Mouse (Mus musculus) midbrain, embryonic 12.5 days (tissue): ENCODE results near the gene Pde8a. TPM values are rescaled to one million over a fixed set of nuclear protein-coding genes. Genes with fewer than 3 reads are reported as not detected.
A peak's percentile ranks its signal among the peaks of the same experiment; 100 is the strongest.

ENCODE experiments used
- ATAC-seq: fragments of 200-750 bp; cut with Nextera tagmentation; 2 replicates; pipeline ENCODE4 v1.8.0; 2017; ENCODE audit warnings: low read depth, moderate TSS enrichment, moderate library complexity; ENCODE audit not compliant: low FRiP score
- H3K27ac ChIP-seq: fragments of 300-500 bp; sonication (generic); replicated peaks from 2 replicates; pipeline ENCODE4 v1.5.1; 2016; ENCODE audit warnings: mild to moderate bottlenecking
- H3K27me3 ChIP-seq: fragments of 300-500 bp; sonication (generic); 2 replicates; pipeline ENCODE4 v1.6.1; 2016; ENCODE audit warnings: mild to moderate bottlenecking
- H3K36me3 ChIP-seq: fragments of 300-500 bp; sonication (generic); 2 replicates; pipeline ENCODE4 v1.6.1; 2016
- H3K4me1 ChIP-seq: fragments of 300-500 bp; sonication (generic); 2 replicates; pipeline ENCODE4 v1.6.1; 2016
- H3K4me2 ChIP-seq: fragments of 300-500 bp; sonication (generic); replicated peaks from 2 replicates; pipeline ENCODE4 v1.6.1; 2016; ENCODE audit warnings: mild to moderate bottlenecking, moderate library complexity
- H3K4me3 ChIP-seq: fragments of 300-500 bp; sonication (generic); 2 replicates; pipeline ENCODE4 v1.5.1; 2016; ENCODE audit warnings: mild to moderate bottlenecking
- H3K9ac ChIP-seq: fragments of 300-500 bp; sonication (generic); replicated peaks from 2 replicates; pipeline ENCODE4 v1.6.1; 2016; ENCODE audit warnings: mild to moderate bottlenecking, moderate library complexity
- H3K9me3 ChIP-seq: fragments of 300-500 bp; sonication (generic); 2 replicates; pipeline ENCODE4 v1.6.1; 2016; ENCODE audit warnings: mild to moderate bottlenecking
- WGBS: fragments of 180-500 bp; shearing (Covaris S2); methylation state at CpG from one replicate; pipeline ENCODE4 v1.1.7; 2016; 5-methylcytosine and 5-hydroxymethylcytosine counted together
- polyA plus RNA-seq: library from polyadenylated mRNA; unstranded; fragments of >200 nt; fragmentation: Nextera tagmentation; extraction: Ambion mirVana; gene quantifications from 2 replicates; pipeline ENCODE4 v1.2.1, GENCODE M21; 2016

Gene Pde8a
- polyA plus RNA-seq, 1 experiment from 2014 or later, result 2.9 TPM

DNA sequence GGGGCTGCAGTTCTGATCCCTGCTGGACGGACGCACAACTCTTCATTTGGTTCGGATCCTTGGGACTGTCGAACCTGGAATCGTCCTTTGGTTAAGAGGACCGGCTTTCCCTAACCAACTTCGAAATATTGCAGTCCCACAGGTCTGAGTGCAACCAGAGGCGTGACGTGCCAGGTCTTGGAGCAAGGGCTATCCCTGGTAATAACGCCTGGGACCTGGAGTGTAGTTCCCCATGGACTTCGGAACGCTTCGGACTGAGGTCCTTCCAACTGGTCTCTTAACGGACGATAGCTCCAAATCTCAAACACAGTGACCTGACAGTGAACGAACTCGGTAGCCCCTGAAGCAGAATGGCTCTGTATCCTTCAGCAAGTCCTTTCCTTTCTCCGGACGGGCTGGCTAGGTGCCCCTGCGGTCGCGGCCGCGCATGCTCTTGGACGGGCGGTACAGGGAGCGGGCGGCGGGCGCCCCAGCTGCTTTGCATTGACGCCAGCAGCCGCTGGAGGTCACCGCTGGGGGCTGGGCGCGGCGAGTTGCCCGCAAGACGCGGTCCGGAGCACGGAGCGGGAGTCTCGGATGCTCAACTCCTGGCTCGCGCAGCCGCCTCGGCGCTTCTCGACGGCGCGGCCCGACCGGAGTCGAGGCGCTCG is 574 bp upstream of the Pde8a start:
- peak overlapping the region; percentile 63 for H3K4me2 ChIP-seq
- H3K27ac ChIP-seq, result peak overlapping the region; percentile 60
- H3K4me1 ChIP-seq, result peaks cover 22% of the 10 kb centered on the region
- WGBS, result under 1% methylated on average over 57 of the region's 57 CpGs
- no peaks in the 10 kb centered on the region for H3K36me3 ChIP-seq
- ATAC-seq, result peak; percentile 89
- peak overlapping the region; percentile 47 for H3K4me3 ChIP-seq
- peaks cover 80% of the 10 kb centered on the region for H3K27me3 ChIP-seq
- H3K9ac ChIP-seq, result peak overlapping the region; percentile 37
- no peaks in the 10 kb centered on the region for H3K9me3 ChIP-seq

DNA sequence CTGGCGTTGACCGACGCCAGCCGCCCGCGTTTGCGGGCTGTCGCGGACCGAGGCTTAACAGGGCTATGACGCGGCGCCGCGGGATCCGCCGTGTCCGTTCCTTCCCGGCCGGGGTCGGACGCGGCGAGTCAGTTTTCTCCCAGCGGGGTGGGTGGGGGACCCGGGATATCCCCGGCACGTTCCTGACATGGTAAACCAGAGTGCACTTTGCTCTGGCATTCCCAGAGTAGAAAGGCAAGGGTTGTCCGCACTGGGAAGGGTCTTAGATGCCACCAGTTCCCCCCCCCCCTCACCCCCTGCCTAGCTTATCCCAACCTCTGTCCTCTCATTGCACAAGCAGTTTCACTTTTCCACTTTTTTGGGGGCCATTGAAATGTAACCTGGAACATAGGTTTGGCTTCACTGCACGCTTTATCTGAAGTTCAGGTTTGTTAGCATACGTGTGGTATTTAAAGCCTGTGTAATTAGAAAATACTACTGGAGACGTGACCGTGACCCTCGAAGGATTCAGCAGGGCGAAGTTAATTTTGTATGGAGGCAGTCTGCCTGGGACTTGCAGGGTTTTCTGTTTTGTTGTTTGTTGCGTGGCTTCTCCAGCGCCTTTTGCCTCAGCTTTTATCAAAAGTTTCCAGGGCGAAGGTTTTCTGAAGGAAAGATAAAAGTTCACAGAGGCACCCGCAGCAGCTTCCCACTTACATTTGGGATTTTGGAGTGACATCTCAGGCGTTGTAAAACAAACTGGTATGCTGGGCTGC is 934 bp downstream of the Pde8a start:
- H3K27ac ChIP-seq, result no peak overlapping the region
- 5% methylated on average over 40 of the region's 40 CpGs for WGBS
- H3K4me3 ChIP-seq, result peak overlapping the region; percentile 47
- H3K36me3 ChIP-seq, result no peaks in the 10 kb centered on the region
- H3K27me3 ChIP-seq, result peaks cover 70% of the 10 kb centered on the region
- H3K9me3 ChIP-seq, result no peaks in the 10 kb centered on the region
- 0 out of 2 replicates have a peak overlapping the region, but pooled peaks have one; percentile 24 for H3K9ac ChIP-seq
- ATAC-seq, result no peak
- peak overlapping the region; percentile 63 for H3K4me2 ChIP-seq
- H3K4me1 ChIP-seq, result peaks cover 22% of the 10 kb centered on the region

DNA sequence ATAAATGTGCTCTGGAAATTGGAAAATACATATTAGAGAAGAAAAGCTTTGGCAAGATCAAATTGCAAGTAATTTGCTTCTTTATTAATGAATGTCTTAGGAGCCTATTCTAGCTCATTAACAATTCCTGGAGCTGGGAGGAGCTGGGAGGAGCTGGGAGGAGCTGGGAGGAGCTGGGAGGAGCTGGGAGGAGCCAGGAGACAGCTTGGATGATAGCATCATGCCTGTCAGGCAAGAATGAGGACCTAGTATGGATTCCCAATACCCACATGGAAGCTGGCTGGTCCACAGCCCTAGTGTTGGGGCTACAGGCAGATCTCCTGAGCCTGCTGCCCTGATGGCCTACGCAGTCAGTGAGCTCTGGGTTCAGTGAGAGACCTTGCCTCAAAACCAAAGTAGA is 2.6 kb downstream of the Pde8a start:
- no peak overlapping the region for H3K27ac ChIP-seq
- no peak overlapping the region for H3K4me2 ChIP-seq
- H3K36me3 ChIP-seq, result no peaks in the 10 kb centered on the region
- no peak for ATAC-seq
- H3K27me3 ChIP-seq, result peaks cover 57% of the 10 kb centered on the region
- no peak overlapping the region for H3K4me3 ChIP-seq
- H3K4me1 ChIP-seq, result peaks cover 22% of the 10 kb centered on the region
- no peaks in the 10 kb centered on the region for H3K9me3 ChIP-seq
- WGBS, result 76% methylated on average over 1 of the region's 1 CpGs
- H3K9ac ChIP-seq, result no peak overlapping the region

DNA sequence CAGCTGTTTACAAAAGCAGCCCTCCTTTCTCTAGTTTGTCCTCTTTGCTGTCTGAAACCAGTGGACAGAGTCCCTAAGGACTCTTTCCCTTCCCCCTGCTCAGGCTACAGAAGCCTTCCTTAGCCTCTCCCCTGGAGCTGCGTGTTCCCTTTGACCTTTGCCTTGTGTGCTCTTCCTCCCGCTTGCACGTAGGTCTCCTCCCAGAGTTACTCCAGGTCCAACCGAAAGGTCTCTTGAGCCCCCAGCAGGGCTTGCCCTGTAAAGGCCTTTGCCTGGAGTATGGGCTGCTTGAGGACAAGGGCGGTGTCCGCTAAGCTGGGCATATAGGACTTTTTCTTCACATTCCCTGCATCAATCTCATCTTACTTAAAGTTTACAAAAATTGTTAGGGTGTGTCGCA is 5.9 kb downstream of the Pde8a start:
- Histone ChIP-seq H3K27me3 (peaks cover 24% of the 10 kb centered on the region), H3K9me3 (no peaks in the 10 kb centered on the region), H3K36me3 (no peaks in the 10 kb centered on the region), H3K4me3 (no peak overlapping the region), H3K9ac (no peak overlapping the region), H3K4me2 (no peak overlapping the region), H3K27ac (no peak overlapping the region), H3K4me1 (no peaks in the 10 kb centered on the region)
- WGBS, result 59% methylated on average over 7 of the region's 7 CpGs
- no peak for ATAC-seq

DNA sequence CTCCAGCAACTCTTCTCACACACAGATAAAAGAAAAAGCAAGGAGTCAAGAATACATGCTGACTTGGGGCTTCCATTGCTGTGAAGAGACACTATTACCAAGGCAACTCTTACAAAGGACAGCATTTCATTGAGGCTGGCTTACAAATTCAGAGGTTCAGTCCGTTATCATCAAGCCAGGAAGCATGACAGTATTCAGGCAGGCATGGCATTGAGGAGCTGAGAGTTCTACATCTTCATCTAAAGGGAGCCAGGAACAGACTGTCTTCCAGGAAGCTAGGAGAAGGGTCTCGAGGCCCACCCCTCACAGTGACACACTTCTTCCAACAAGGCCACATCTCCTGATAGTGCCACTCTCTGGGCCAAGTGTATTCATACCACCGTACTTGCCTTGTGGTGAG is 7.0 kb downstream of the Pde8a start:
- Histone ChIP-seq H3K9me3 (no peaks in the 10 kb centered on the region), H3K27ac (no peak overlapping the region), H3K4me3 (no peak overlapping the region), H3K36me3 (no peaks in the 10 kb centered on the region), H3K27me3 (peaks cover 14% of the 10 kb centered on the region), H3K4me1 (no peaks in the 10 kb centered on the region), H3K4me2 (no peak overlapping the region), H3K9ac (no peak overlapping the region)
- ATAC-seq, result no peak
- 66% methylated on average over 3 of the region's 3 CpGs for WGBS

DNA sequence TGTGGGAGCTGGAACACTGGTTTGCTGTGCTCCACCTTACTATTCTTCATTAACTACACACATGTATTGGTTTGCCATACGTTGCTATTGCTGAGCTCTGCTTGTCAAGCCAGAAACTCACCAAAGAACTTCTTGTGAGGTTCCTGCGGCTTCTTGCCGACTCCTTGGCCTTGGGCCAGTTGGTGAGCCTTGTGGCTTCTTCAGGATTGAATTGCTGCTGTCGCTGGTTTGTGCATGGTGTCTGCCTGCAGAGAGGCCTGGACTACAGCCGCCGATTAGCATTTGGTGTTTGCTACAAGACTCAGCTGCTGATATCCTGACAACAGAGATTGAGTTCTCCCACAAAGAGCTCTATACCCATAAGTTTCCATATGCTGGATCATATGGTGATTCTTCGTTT is 10.9 kb downstream of the Pde8a start:
- H3K4me2 ChIP-seq, result no peak overlapping the region
- WGBS, result 91% methylated on average over 7 of the region's 7 CpGs
- no peak overlapping the region for H3K4me3 ChIP-seq
- no peaks in the 10 kb centered on the region for H3K36me3 ChIP-seq
- no peak overlapping the region for H3K9ac ChIP-seq
- no peak for ATAC-seq
- no peaks in the 10 kb centered on the region for H3K9me3 ChIP-seq
- H3K27ac ChIP-seq, result no peak overlapping the region
- peaks cover 2% of the 10 kb centered on the region; the same call in 1 of the 2 replicates for H3K27me3 ChIP-seq
- no peaks in the 10 kb centered on the region for H3K4me1 ChIP-seq

DNA sequence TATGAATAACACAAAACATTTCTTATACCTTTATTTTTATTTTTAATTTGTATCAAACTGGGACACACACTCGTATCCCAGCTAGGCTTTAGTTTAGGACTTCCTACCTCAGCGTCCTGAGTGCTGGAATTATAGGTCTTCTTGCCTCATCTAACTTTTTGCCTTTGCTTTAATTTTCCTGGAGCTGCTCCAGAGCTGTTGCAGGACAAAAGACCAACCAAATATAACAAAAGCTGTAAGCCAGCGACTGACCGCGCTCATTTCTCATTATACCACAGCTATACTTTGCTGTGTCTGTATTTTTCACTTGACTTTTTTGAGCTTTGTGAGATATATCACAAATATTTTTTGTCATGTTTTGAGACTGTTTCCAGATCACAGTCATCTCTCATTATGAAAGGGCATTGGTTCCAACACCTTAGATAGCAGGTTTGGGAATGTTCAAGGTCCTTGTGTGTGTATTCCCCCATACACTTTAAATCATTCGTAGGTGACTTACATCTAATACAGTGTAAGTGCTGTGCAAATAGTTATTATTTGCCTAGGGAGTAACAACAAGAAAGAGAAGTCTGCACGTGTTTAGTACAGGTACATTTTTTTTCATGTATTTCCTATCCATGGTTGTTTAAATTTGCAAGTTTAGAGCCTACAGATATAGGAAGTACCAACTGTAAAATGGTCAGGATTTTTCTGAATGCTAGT is 16.8 kb downstream of the Pde8a start:
- no peak overlapping the region for H3K9ac ChIP-seq
- no peaks in the 10 kb centered on the region for H3K27me3 ChIP-seq
- no peak overlapping the region for H3K4me2 ChIP-seq
- H3K9me3 ChIP-seq, result no peaks in the 10 kb centered on the region
- no peak for ATAC-seq
- no peaks in the 10 kb centered on the region for H3K4me1 ChIP-seq
- no peak overlapping the region for H3K27ac ChIP-seq
- 90% methylated on average over 7 of the region's 7 CpGs for WGBS
- no peak overlapping the region for H3K4me3 ChIP-seq
- no peaks in the 10 kb centered on the region for H3K36me3 ChIP-seq

DNA sequence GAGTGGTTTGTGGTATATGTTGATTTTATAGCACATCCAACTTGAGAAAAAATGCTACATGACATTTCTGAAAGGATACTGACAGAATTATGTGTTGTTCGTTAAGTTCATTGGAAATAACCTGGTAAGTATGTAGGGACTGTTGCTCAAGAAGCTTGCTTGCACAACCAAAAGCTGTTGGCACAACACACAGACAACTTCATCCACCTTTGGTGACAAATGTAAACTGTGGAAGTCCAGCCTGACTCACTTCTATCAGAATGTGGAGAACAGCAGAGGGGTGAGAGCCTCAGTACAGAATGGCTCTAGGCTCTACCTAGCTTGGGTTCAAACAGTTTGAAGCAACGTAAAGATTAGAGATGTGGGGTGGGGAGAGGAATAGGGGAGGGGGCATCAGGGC is 19.3 kb downstream of the Pde8a start:
- Histone ChIP-seq H3K4me3 (no peak overlapping the region), H3K27ac (no peak overlapping the region), H3K9me3 (no peaks in the 10 kb centered on the region), H3K9ac (no peak overlapping the region), H3K36me3 (no peaks in the 10 kb centered on the region), H3K4me1 (no peaks in the 10 kb centered on the region), H3K4me2 (no peak overlapping the region), H3K27me3 (no peaks in the 10 kb centered on the region)
- no peak for ATAC-seq
- 82% methylated on average over 2 of the region's 2 CpGs for WGBS

DNA sequence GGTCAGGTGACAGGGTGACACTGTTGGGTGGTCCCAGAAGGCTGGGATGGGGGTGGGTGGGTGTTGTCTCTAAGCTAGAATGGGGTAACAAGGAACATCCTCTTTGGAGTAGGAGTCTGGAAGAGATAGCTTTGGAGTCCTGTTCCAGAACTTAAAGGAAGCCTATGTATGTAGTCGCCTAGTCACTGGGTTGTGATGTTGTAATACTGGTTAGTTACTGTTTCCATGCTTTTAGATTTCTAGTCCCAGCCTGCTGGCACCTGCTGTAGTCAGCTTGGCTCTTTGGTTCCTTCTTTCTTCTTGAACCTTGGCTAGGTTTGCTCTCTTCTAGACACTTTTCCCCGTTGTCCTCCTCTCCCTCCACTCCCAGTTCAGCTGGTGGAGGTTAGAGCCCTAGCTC is 21.7 kb downstream of the Pde8a start:
- Histone ChIP-seq H3K4me2 (no peak overlapping the region), H3K4me1 (no peaks in the 10 kb centered on the region), H3K27ac (no peak overlapping the region), H3K36me3 (no peaks in the 10 kb centered on the region), H3K27me3 (no peaks in the 10 kb centered on the region), H3K4me3 (no peak overlapping the region), H3K9ac (no peak overlapping the region), H3K9me3 (no peaks in the 10 kb centered on the region)
- WGBS, result 90% methylated on average over 2 of the region's 2 CpGs
- no peak for ATAC-seq

DNA sequence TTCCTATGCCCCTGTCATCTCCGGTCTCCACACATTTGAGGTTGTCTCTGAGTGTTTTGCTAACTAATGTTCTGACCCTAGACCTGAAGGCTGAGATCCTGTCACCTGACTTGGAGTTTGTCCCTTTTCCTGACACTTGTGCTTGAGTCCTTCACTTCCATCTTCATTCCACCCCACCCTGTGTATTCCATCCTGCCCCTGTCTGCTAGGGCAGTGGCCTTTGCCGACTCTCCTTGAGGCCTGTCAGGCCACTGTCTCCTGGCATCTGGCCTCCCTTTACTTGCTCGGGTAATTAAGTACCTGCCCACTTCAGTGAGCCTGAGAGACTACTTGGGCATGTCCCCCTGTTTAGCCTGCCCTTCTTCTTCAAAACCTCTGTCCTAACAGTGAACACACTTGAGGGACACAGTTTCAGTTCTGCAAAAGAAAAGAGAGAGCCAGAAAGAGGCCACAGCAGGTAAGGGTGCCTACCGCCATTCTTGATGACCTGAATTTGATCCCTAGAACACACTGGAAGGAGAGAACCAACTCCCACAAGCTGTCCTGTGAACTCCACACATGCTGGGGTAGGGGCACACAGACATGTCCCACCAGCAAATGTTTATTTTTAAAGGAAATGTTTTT is 22.3 kb downstream of the Pde8a start:
- H3K9ac ChIP-seq, result no peak overlapping the region
- no peak overlapping the region for H3K27ac ChIP-seq
- H3K4me2 ChIP-seq, result no peak overlapping the region
- 86% methylated on average over 4 of the region's 4 CpGs for WGBS
- H3K4me1 ChIP-seq, result no peaks in the 10 kb centered on the region
- ATAC-seq, result no peak
- H3K4me3 ChIP-seq, result no peak overlapping the region
- no peaks in the 10 kb centered on the region for H3K36me3 ChIP-seq
- no peaks in the 10 kb centered on the region for H3K9me3 ChIP-seq
- no peaks in the 10 kb centered on the region for H3K27me3 ChIP-seq

DNA sequence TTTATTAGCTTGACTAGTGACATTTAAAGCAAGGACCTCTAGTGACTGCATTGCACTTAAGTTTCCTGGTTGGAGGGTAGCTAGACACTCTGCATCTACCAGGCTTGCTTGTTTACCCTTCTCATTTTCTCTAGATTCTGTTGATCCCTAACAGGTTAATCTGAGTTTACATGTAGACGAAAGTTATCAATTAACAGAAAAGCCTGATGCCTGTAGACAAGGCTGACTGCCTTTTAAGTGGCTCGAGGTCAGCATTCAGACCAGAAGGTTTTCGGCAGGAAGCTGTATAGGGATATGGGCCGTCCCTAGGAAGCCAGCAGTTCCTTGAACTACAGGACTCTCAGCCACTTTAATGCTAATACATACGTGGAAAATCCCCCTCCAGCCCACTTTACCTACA is 30.0 kb downstream of the Pde8a start:
- H3K9ac ChIP-seq, result no peak overlapping the region
- H3K27ac ChIP-seq, result no peak overlapping the region
- no peaks in the 10 kb centered on the region for H3K27me3 ChIP-seq
- 75% methylated on average over 5 of the region's 5 CpGs for WGBS
- no peak overlapping the region for H3K4me3 ChIP-seq
- H3K4me1 ChIP-seq, result no peaks in the 10 kb centered on the region
- no peak overlapping the region for H3K4me2 ChIP-seq
- ATAC-seq, result no peak
- H3K36me3 ChIP-seq, result no peaks in the 10 kb centered on the region
- no peaks in the 10 kb centered on the region for H3K9me3 ChIP-seq

DNA sequence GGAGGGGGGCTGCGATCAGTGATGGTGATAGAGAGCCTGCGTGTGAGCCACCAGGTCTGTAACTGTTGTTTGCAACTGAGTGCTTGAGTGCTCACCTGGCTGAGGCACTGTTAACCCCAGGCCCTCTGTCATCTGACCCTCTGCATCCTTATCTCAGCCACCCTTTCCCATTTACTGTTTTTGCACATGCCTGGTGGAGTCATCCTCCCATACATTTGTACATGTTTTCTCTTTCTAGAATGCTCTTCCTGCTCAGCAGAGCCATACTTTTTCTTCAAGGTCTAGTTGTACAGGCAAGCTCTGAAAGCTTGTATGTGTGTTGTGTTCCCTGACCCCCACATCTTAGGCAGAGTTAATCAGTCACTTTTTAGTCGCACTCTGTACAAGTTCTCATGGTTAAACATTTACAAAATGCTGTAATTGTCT is 36.5 kb downstream of the Pde8a start:
- Histone ChIP-seq H3K4me2 (no peak overlapping the region), H3K4me3 (no peak overlapping the region), H3K27me3 (no peaks in the 10 kb centered on the region), H3K4me1 (no peaks in the 10 kb centered on the region), H3K9me3 (no peaks in the 10 kb centered on the region), H3K27ac (no peak overlapping the region), H3K36me3 (no peaks in the 10 kb centered on the region), H3K9ac (no peak overlapping the region)
- WGBS, result 94% methylated on average over 3 of the region's 3 CpGs
- ATAC-seq, result no peak
